Mouse (Mus musculus) neural tube, embryonic 14.5 days (tissue): Measurements from ENCODE around the gene Olfr539. TPM values are rescaled to one million over a fixed set of nuclear protein-coding genes. Genes with fewer than 3 reads are reported as not detected.

Experiments used
- ATAC-seq: fragments of 200-750 bp; cut with Nextera tagmentation; 2 replicates; pipeline ENCODE4 v1.8.0; 2017; ENCODE audit warnings: low read depth, mild to moderate bottlenecking, moderate TSS enrichment, moderate library complexity
- H3K27ac ChIP-seq: fragments of 300-500 bp; sonication (generic); 2 replicates; pipeline ENCODE4 v1.5.1; 2014; ENCODE audit warnings: low read depth, mild to moderate bottlenecking, control low read depth, low read length, moderate library complexity, mixed read lengths
- H3K27me3 ChIP-seq: fragments of 300-500 bp; sonication (generic); 2 replicates; pipeline ENCODE4 v1.6.1; 2014; ENCODE audit warnings: low read length; ENCODE audit not compliant: control insufficient read depth, insufficient read depth
- H3K36me3 ChIP-seq: fragments of 300-500 bp; sonication (generic); 2 replicates; pipeline ENCODE4 v1.6.1; 2014; ENCODE audit warnings: low read length, mixed read lengths; ENCODE audit not compliant: control insufficient read depth, insufficient read depth
- H3K4me1 ChIP-seq: fragments of 300-500 bp; sonication (generic); 2 replicates; pipeline ENCODE4 v1.6.1; 2014; ENCODE audit warnings: low read length; ENCODE audit not compliant: control insufficient read depth, insufficient read depth
- H3K4me2 ChIP-seq: fragments of 300-500 bp; sonication (generic); 2 replicates; pipeline ENCODE4 v1.6.1; 2014; ENCODE audit warnings: mild to moderate bottlenecking, low read depth, low read length, control low read depth
- H3K4me3 ChIP-seq: fragments of 300-500 bp; sonication (generic); 2 replicates; pipeline ENCODE4 v1.5.1; 2014; ENCODE audit warnings: low read depth, low read length, control low read depth, mixed read lengths
- H3K9ac ChIP-seq: fragments of 300-500 bp; sonication (generic); replicated peaks from 2 replicates; pipeline ENCODE4 v1.6.1; 2014; ENCODE audit warnings: low read depth, mild to moderate bottlenecking, control low read depth, low read length, mixed read lengths
- H3K9me3 ChIP-seq: fragments of 300-500 bp; sonication (generic); 2 replicates; pipeline ENCODE4 v1.6.1; 2016; ENCODE audit warnings: low read length; ENCODE audit not compliant: control insufficient read depth
- WGBS: fragments of 180-500 bp; shearing (Covaris S2); extraction: QIAGEN DNeasy Blood & Tissue Kit; methylation state at CpG from one replicate; pipeline ENCODE4 v1.1.7; 2014; 5-methylcytosine and 5-hydroxymethylcytosine counted together
- polyA plus RNA-seq: library from polyadenylated mRNA; unstranded; fragments of >200 nt; fragmentation: Nextera tagmentation; extraction: Ambion mirVana; gene quantifications from 2 replicates; pipeline ENCODE4 v1.2.1, GENCODE M21; 2014

Olfr539 gene
- polyA plus RNA-seq, 1 experiment from 2014 or later, result 0.03 TPM

DNA sequence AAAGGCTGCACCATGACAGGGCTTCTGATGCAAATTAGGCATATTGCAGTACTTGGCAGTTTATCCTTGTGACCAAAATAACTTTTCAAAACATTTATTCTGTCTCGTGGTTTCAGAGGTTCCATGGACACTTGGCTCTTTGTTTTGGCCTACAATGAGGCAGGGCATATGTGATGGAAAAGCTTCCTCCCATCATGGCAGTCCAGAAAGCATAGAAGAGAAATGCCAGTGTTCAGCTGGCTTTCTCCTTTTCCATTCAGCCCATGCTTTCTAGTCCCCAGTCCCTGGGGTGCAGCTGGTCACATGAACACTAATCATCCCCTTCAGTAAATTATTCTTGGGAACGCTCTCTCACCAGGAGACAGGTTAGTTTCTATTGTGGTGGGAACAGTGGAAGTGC is 46.6 kb downstream of the Olfr539 start:
- Histone ChIP-seq H3K4me1 (no peaks in the 10 kb centered on the region), H3K36me3 (no peaks in the 10 kb centered on the region), H3K27me3 (no peaks in the 10 kb centered on the region), H3K4me3 (no peak overlapping the region), H3K27ac (no peak overlapping the region), H3K4me2 (no peak overlapping the region), H3K9me3 (no peaks in the 10 kb centered on the region), H3K9ac (no peak overlapping the region)
- ATAC-seq, result no peak
- 27% methylated on average over 2 of the region's 2 CpGs for WGBS

- 85% methylated on average over 6 of the region's 6 CpGs for WGBS
- no peak for ATAC-seq
- Histone ChIP-seq H3K27ac (no peak overlapping the region), H3K9ac (no peak overlapping the region), H3K4me1 (no peaks in the 10 kb centered on the region), H3K9me3 (no peaks in the 10 kb centered on the region), H3K27me3 (no peaks in the 10 kb centered on the region), H3K4me3 (no peak overlapping the region), H3K36me3 (no peaks in the 10 kb centered on the region), H3K4me2 (no peak overlapping the region)
Observed at GRCm38 (mm10) chr7:140707536-140708284, 48.0 kb downstream of the Olfr539 start.

DNA sequence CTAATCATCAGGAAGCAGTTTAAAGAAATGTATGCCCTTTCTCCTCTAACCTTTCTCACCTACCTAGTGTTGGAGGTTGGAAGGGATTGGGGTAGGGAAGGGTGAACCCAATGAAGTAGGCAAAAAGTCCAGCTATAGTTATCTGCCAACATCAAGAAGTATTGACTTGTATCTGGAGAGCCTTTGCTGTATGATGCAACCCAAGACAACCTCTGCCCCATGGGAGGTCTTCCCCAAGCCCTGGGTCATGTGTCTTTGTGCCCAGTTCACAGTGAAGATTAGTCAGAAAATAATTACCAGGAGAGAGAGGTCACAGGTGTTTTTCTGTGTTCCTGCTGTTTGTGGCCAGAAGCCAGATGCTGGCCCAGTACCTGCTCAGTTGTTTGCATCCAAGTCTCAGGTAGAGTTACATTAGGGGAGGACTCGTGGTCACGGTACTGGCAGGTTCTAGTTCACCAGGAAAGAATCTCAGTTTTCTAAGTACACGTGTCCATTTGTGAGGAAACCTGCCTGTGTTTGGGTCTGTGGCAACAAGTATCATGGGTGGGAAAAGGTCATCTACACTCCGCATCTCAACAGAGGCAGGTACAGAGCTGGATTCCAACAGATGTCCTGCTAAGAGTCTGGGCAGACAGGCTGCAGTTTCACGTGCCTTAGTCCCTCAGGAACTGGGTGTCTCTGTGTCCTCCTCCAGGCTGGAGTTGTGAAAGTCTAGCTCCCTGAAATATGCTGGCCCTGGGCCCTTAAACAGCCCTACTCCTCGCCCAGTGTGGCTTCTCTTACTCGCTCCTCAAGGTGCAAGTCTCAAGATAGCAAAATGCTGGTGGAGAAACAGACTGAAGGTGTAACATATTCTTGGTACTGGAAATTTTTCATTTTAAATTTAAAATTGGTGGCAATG is 57.7 kb downstream of the Olfr539 start:
- no peak overlapping the region for H3K27ac ChIP-seq
- H3K4me3 ChIP-seq, result no peak overlapping the region
- no peaks in the 10 kb centered on the region for H3K36me3 ChIP-seq
- ATAC-seq, result no peak
- WGBS, result 89% methylated on average over 7 of the region's 7 CpGs
- H3K9me3 ChIP-seq, result no peaks in the 10 kb centered on the region
- H3K4me1 ChIP-seq, result no peaks in the 10 kb centered on the region
- H3K9ac ChIP-seq, result no peak overlapping the region
- H3K27me3 ChIP-seq, result no peaks in the 10 kb centered on the region
- H3K4me2 ChIP-seq, result no peak overlapping the region

DNA sequence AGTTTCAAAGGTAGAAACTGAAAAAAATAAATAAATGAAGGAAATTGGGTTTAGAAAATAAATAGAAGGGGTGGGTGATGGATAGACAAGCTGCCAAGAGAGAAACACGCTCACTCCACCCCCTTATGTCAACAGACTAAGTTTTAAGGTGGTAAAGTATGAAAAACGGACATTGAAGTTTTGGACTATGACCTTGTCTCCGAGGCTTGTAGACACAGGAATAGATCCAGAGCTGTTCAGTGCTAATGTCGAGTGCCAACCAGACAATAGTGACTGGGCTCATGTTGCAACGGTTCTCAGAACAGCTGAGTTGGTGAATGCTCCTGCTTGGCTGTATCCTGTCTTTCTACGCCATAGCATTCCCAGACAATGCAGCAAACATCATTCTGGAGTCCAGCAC is 61.4 kb downstream of the Olfr539 start:
- H3K4me1 ChIP-seq, result no peaks in the 10 kb centered on the region
- 80% methylated on average over 6 of the region's 6 CpGs for WGBS
- H3K27ac ChIP-seq, result no peak overlapping the region
- H3K9ac ChIP-seq, result no peak overlapping the region
- H3K27me3 ChIP-seq, result no peaks in the 10 kb centered on the region
- H3K4me2 ChIP-seq, result no peak overlapping the region
- H3K4me3 ChIP-seq, result no peak overlapping the region
- H3K9me3 ChIP-seq, result no peaks in the 10 kb centered on the region; the same call in 1 of the 2 replicates
- no peaks in the 10 kb centered on the region for H3K36me3 ChIP-seq
- ATAC-seq, result no peak

DNA sequence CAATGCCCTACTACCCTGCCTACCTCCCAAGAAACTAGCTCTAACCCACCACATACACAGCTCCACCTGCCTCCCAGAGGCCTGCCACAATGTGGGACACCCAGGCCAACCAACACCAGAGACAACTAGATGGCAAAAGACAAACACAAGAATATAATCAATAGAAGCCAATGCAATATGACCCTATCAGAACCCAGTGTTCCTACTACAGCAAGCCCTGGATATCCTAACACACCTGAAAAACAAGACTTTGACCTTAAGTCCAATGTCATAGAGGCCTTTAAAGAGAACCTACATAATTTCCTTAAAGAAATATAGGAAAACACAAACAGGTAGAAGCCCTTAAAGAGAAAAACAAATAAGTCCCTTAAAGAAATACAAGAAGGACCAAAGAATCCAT is 65.8 kb downstream of the Olfr539 start:
- Histone ChIP-seq H3K27ac (no peak overlapping the region), H3K4me2 (no peak overlapping the region), H3K9me3 (no peaks in the 10 kb centered on the region; the same call in 1 of the 2 replicates), H3K9ac (no peak overlapping the region), H3K27me3 (no peaks in the 10 kb centered on the region), H3K4me3 (no peak overlapping the region), H3K36me3 (no peaks in the 10 kb centered on the region), H3K4me1 (no peaks in the 10 kb centered on the region)
- no peak for ATAC-seq

Other genes starting within 250 kb of the Olfr539 start
- not detected in 2 replicates for gene Olfr532, start 238.3 kb upstream of the Olfr539 start, polyA plus RNA-seq
- gene Olfr533, start 196.6 kb upstream of the Olfr539 start, polyA plus RNA-seq, result not detected in 2 replicates
- gene Olfr535, start 175.7 kb upstream of the Olfr539 start, polyA plus RNA-seq, result not detected in 2 replicates
- gene Olfr536, start 152.5 kb upstream of the Olfr539 start, polyA plus RNA-seq, result not detected in 2 replicates
- not detected in 2 replicates for gene Olfr538, start 92.0 kb upstream of the Olfr539 start, polyA plus RNA-seq
- 0.03 TPM in 1 of 2 replicates, not detected in the other for gene Olfr46, start 58.7 kb upstream of the Olfr539 start, polyA plus RNA-seq
- not detected in 2 replicates for gene Olfr61, start 31.0 kb upstream of the Olfr539 start, polyA plus RNA-seq
- not detected in 2 replicates for gene Olfr53, start 13.5 kb upstream of the Olfr539 start, polyA plus RNA-seq
- gene Olfr45, start 22.0 kb downstream of the Olfr539 start, polyA plus RNA-seq, result not detected in 2 replicates
- gene Olfr541, start 37.3 kb downstream of the Olfr539 start, polyA plus RNA-seq, result not detected in 2 replicates
- not detected in 2 replicates for gene Cyp2e1, start 103.8 kb downstream of the Olfr539 start, polyA plus RNA-seq
- gene Syce1, start 127.9 kb downstream of the Olfr539 start, polyA plus RNA-seq, result 0.97 TPM in 1 of 2 replicates, not detected in the other
- 36.7 and 37.5 TPM in 2 replicates for gene Zfp941, start 162.2 kb downstream of the Olfr539 start, polyA plus RNA-seq
- gene Urah, start 175.1 kb downstream of the Olfr539 start, polyA plus RNA-seq, result 0.31 TPM in 1 of 2 replicates, not detected in the other
- not detected in 2 replicates for gene Scgb1c1, start 185.6 kb downstream of the Olfr539 start, polyA plus RNA-seq
- 0.22 and 0.37 TPM in 2 replicates for gene Odf3, start 187.9 kb downstream of the Olfr539 start, polyA plus RNA-seq
- 0.56 TPM in 1 of 2 replicates, not detected in the other for gene Gm45785, start 196.4 kb downstream of the Olfr539 start, polyA plus RNA-seq
- 89.4 and 101 TPM in 2 replicates for gene Ric8a, start 197.0 kb downstream of the Olfr539 start, polyA plus RNA-seq
- gene Bet1l, start 197.6 kb downstream of the Olfr539 start, polyA plus RNA-seq, result 55.8 and 60.1 TPM in 2 replicates
- 144 and 155 TPM in 2 replicates for gene Psmd13, start 222.0 kb downstream of the Olfr539 start, polyA plus RNA-seq
- gene Sirt3, start 222.4 kb downstream of the Olfr539 start, polyA plus RNA-seq, result 46.8 and 61.6 TPM in 2 replicates
- not detected in 2 replicates for gene Cox8b, start 240.5 kb downstream of the Olfr539 start, polyA plus RNA-seq